Mouse (Mus musculus) left cerebral cortex, adult 11 months (tissue): ENCODE data around the gene Ripk4.
A peak's percentile ranks its signal among the peaks of the same experiment; 100 is the strongest.

Source experiments
- DNase-seq: peaks from one replicate; pipeline ENCODE4 v3.0.0; 2022; ENCODE audit warnings: low spot score

The Ripk4 gene

GRCm38 (mm10) chr16:97763061-97763989 is at the start of gene Ripk4:
Ripk4 (minus strand) TSS chr16:97763787.
- no peak for DNase-seq

- DNase-seq: peak; percentile 54
Measured at GRCm38 (mm10) chr16:97808881-97809280, 45.3 kb upstream of the Ripk4 start.

GRCm38 (mm10) chr16:97805646-97806045 is 42.1 kb upstream of the Ripk4 start:
- DNase-seq: no peak

GRCm38 (mm10) chr16:97804680-97805547 is 41.3 kb upstream of the Ripk4 start:
- peak; percentile 78 for DNase-seq

- no peak for DNase-seq
Measured at GRCm38 (mm10) chr16:97797950-97798869, 34.6 kb upstream of the Ripk4 start.

- no peak for DNase-seq
Measured at GRCm38 (mm10) chr16:97797212-97797611, 33.6 kb upstream of the Ripk4 start.

- no peak for DNase-seq
Measured at GRCm38 (mm10) chr16:97794256-97794655, 30.7 kb upstream of the Ripk4 start.

GRCm38 (mm10) chr16:97783057-97783456 is 19.5 kb upstream of the Ripk4 start:
- no peak for DNase-seq

- peak; percentile 53 for DNase-seq
Measured at GRCm38 (mm10) chr16:97778353-97779025, 14.9 kb upstream of the Ripk4 start.

GRCm38 (mm10) chr16:97766501-97766900 is 2.9 kb upstream of the Ripk4 start:
- no peak for DNase-seq

- no peak for DNase-seq
Measured at GRCm38 (mm10) chr16:97764626-97765025, 1.0 kb upstream of the Ripk4 start.

GRCm38 (mm10) chr16:97763990-97764340 is 378 bp upstream of the Ripk4 start:
- no peak for DNase-seq

- no peak for DNase-seq
Measured at GRCm38 (mm10) chr16:97761782-97762181, 1.8 kb downstream of the Ripk4 start.

- DNase-seq: no peak
Measured at GRCm38 (mm10) chr16:97759681-97760080, 3.9 kb downstream of the Ripk4 start.

- DNase-seq: no peak
Measured at GRCm38 (mm10) chr16:97758288-97758687, 5.3 kb downstream of the Ripk4 start.

GRCm38 (mm10) chr16:97756460-97756859 is 7.1 kb downstream of the Ripk4 start:
- no peak for DNase-seq

- no peak for DNase-seq
Measured at GRCm38 (mm10) chr16:97752316-97752941, 11.2 kb downstream of the Ripk4 start.

GRCm38 (mm10) chr16:97751884-97752283 is 11.7 kb downstream of the Ripk4 start:
- no peak for DNase-seq

- no peak for DNase-seq
Measured at GRCm38 (mm10) chr16:97748421-97748820, 15.2 kb downstream of the Ripk4 start.

- no peak for DNase-seq
Measured at GRCm38 (mm10) chr16:97738030-97738429, 25.6 kb downstream of the Ripk4 start.

GRCm38 (mm10) chr16:97736562-97736961 is 27.0 kb downstream of the Ripk4 start:
- DNase-seq: no peak
